Mouse (Mus musculus) olfactory bulb, adult 2 months (tissue): Measurements from ENCODE around the gene Smoc1.

Experiments used
- CTCF ChIP-seq: fragments of 200-500 bp; IDR thresholded peaks from 2 replicates; pipeline ENCODE4 v1.5.1; 2012; ENCODE audit warnings: low read depth, mild to moderate bottlenecking, low read length, moderate library complexity; ENCODE audit not compliant: insufficient read depth
- POLR2A ChIP-seq: fragments of 200-500 bp; IDR thresholded peaks from 2 replicates; pipeline ENCODE4 v1.6.1; 2012; ENCODE audit warnings: mild to moderate bottlenecking, low read depth, low read length, moderate library complexity; ENCODE audit not compliant: insufficient read depth

- no peak for TF ChIP-seq POLR2A
- no peak for TF ChIP-seq CTCF
Observed at GRCm38 (mm10) chr12:81186668-81187067, 160.1 kb downstream of the Smoc1 start.
